Mouse (Mus musculus): ENCODE data around the gene Gm973. TPM values are rescaled to one million over a fixed set of nuclear protein-coding genes. Genes with fewer than 3 reads are reported as not detected.

Gene Gm973
- polyA plus RNA-seq, 1 experiment from 2014 or later: 0.72 TPM

DNA sequence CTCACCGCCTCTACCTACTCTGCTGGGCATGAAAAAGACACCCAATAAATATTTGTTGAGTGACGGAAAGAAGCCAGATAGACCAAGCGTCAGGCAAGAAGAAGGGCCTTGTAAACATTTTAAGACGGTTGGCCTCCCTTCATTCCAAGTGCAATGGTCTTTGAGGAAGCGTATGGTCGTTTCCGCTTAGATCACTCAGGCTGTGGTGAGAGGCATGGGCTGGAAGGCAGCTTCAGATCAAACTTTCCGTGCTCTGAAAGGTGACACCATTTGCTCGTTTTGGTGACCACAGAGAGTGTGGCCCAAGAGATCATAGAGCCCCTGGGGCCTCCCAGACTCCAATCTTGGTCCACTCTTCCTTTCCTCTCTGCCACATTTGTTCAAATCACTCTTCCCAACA is 79.5 kb downstream of the Gm973 start:
- Histone ChIP-seq H3K4me3 (ENCODE audit: low read depth, low read length) (no peak overlapping the region), H3K9ac (ENCODE audit: low read depth, low read length) (no peak overlapping the region), H3K27me3 (replicated peaks; ENCODE audit: control insufficient read depth, insufficient read depth, low read length) (peaks cover 11% of the 10 kb centered on the region; the same call in 1 of the 2 replicates), H3K27ac (ENCODE audit: low read depth, low read length) (no peak overlapping the region), H3K4me1 (replicated peaks; ENCODE audit: control insufficient read depth, insufficient read depth, low read length) (no peaks in the 10 kb centered on the region), H3K9me3 (ENCODE audit: control insufficient read depth) (no peaks in the 10 kb centered on the region), H3K4me2 (replicated peaks; ENCODE audit: low read depth) (no peak overlapping the region), H3K36me3 (ENCODE audit: control insufficient read depth, insufficient read depth) (no peaks in the 10 kb centered on the region)
- TF ChIP-seq CTCF (IDR thresholded peaks at IDR 0.05; ENCODE audit: low read depth): no peak
- no peak for ATAC-seq
- 78% methylated on average over 9 of the region's 9 CpGs for WGBS

DNA sequence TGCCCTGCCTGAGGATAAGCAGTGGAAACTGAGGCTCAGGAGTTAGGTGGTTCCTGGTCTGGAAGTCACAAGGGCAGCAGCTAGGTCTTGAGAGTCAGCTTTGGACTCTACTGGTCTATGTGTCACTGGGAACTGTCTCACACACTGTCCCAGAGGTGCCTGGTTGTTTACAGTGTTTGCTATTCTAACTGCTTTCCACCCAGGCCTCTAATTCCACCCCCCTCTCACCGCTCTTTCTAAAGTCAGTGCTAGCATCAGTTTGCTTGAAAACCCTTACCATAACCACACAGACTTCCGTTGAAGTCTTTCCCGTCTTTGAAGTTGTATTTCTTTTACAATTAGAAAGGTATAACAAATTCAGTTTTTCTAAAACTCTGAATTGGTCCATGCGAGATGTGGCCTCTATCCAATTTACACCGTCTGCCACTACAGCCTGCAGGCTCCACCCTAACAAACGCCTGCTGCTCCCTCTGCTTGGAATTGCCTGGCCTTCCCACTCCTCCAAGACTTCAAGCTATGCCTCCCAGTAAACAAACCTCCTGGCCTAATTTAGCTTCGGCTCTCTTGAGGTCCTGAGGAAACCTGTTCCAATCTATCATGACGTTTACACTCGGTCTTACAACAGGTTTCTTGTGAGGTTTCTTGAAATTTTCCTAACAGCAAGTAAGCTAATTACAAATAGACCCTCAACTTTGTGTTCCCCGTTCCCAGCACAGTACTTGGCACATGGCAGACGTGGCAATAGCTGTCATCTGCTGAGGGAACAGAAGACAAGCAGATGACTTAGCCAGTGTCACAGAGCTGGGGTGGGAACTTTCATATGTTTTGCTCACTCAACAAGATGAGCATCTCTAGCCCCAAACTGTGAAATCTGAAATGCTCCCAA is 86.7 kb downstream of the Gm973 start:
- Histone ChIP-seq H3K27me3 (replicated peaks; ENCODE audit: control insufficient read depth, insufficient read depth, low read length) (no peaks in the 10 kb centered on the region), H3K4me3 (ENCODE audit: low read depth, low read length) (no peak overlapping the region), H3K27ac (ENCODE audit: low read depth, low read length) (no peak overlapping the region), H3K4me2 (replicated peaks; ENCODE audit: low read depth) (no peak overlapping the region), H3K9me3 (ENCODE audit: control insufficient read depth) (no peaks in the 10 kb centered on the region), H3K36me3 (ENCODE audit: control insufficient read depth, insufficient read depth) (no peaks in the 10 kb centered on the region), H3K9ac (ENCODE audit: low read depth, low read length) (no peak overlapping the region), H3K4me1 (replicated peaks; ENCODE audit: control insufficient read depth, insufficient read depth, low read length) (no peaks in the 10 kb centered on the region)
- ATAC-seq: no peak
- no peak for TF ChIP-seq CTCF (IDR thresholded peaks at IDR 0.05; ENCODE audit: low read depth)
- 46% methylated on average over 11 of the region's 11 CpGs for WGBS

DNA sequence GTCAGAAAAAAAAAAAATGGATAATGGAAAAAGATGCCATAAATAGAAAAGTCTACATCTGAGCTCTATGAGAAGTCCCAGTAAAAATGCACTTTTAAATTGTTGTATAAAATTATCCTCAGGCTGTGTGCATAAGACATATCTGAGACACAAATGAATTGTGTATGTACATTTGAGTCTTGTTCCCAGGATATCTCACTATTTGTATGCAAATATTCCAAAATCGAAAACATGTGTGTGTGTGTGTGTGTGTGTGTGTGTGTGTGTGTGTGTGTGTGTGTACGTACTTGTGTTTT is 87.3 kb downstream of the Gm973 start:
- Histone ChIP-seq H3K27me3 (replicated peaks; ENCODE audit: control insufficient read depth, insufficient read depth, low read length) (no peaks in the 10 kb centered on the region), H3K4me1 (replicated peaks; ENCODE audit: control insufficient read depth, insufficient read depth, low read length) (no peaks in the 10 kb centered on the region), H3K27ac (ENCODE audit: low read depth, low read length) (no peak overlapping the region), H3K4me3 (ENCODE audit: low read depth, low read length) (no peak overlapping the region), H3K9ac (ENCODE audit: low read depth, low read length) (no peak overlapping the region), H3K36me3 (ENCODE audit: control insufficient read depth, insufficient read depth) (no peaks in the 10 kb centered on the region), H3K4me2 (replicated peaks; ENCODE audit: low read depth) (no peak overlapping the region), H3K9me3 (ENCODE audit: control insufficient read depth) (no peaks in the 10 kb centered on the region)
- no peak for TF ChIP-seq CTCF (IDR thresholded peaks at IDR 0.05; ENCODE audit: low read depth)
- 95% methylated on average over 2 of the region's 2 CpGs for WGBS
- no peak for ATAC-seq

DNA sequence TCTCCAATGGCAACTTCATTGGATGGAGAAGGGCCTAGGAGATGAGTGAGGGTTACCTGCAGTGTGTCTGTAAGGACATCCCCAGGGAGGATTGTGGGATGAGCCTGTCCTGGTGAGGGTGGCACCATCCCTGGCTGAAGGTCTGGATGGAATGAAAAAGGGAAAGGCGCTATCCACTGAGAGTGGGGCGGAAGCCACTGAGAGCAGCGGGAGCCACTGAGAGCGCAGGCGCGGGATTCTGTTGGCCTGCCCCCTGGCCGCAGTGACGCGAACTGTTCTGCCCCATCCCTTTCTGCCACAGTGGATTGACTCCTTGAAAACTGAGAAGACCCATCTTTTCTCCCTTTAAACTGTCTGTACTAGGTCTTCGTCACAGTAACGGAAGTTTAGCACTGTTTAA is 87.8 kb downstream of the Gm973 start:
- no peak overlapping the region for H3K9ac ChIP-seq (ENCODE audit: low read depth, low read length)
- H3K4me2 ChIP-seq (replicated peaks; ENCODE audit: low read depth): no peak overlapping the region
- no peak overlapping the region for H3K4me3 ChIP-seq (ENCODE audit: low read depth, low read length)
- no peaks in the 10 kb centered on the region for H3K27me3 ChIP-seq (replicated peaks; ENCODE audit: control insufficient read depth, insufficient read depth, low read length)
- peak; percentile 67 for TF ChIP-seq CTCF (IDR thresholded peaks at IDR 0.05; ENCODE audit: low read depth)
- no peaks in the 10 kb centered on the region for H3K9me3 ChIP-seq (ENCODE audit: control insufficient read depth)
- WGBS: 55% methylated on average over 11 of the region's 11 CpGs
- H3K27ac ChIP-seq (ENCODE audit: low read depth, low read length): no peak overlapping the region
- ATAC-seq: no peak
- H3K4me1 ChIP-seq (replicated peaks; ENCODE audit: control insufficient read depth, insufficient read depth, low read length): no peaks in the 10 kb centered on the region
- H3K36me3 ChIP-seq (ENCODE audit: control insufficient read depth, insufficient read depth): no peaks in the 10 kb centered on the region

- no peak overlapping the region for H3K4me2 ChIP-seq (replicated peaks; ENCODE audit: low read depth)
- no peak overlapping the region for H3K4me3 ChIP-seq (ENCODE audit: low read depth, low read length)
- H3K36me3 ChIP-seq (ENCODE audit: control insufficient read depth, insufficient read depth): no peaks in the 10 kb centered on the region
- H3K9ac ChIP-seq (ENCODE audit: low read depth, low read length): no peak overlapping the region
- no peak for ATAC-seq
- no peaks in the 10 kb centered on the region for H3K9me3 ChIP-seq (ENCODE audit: control insufficient read depth)
- TF ChIP-seq CTCF (IDR thresholded peaks at IDR 0.05; ENCODE audit: low read depth): no peak
- H3K4me1 ChIP-seq (replicated peaks; ENCODE audit: control insufficient read depth, insufficient read depth, low read length): no peaks in the 10 kb centered on the region
- no peaks in the 10 kb centered on the region for H3K27me3 ChIP-seq (replicated peaks; ENCODE audit: control insufficient read depth, insufficient read depth, low read length)
- H3K27ac ChIP-seq (ENCODE audit: low read depth, low read length): no peak overlapping the region
- 88% methylated on average over 13 of the region's 13 CpGs for WGBS
Measured at GRCm38 (mm10) chr1:59606479-59606878, 90.4 kb downstream of the Gm973 start.

DNA sequence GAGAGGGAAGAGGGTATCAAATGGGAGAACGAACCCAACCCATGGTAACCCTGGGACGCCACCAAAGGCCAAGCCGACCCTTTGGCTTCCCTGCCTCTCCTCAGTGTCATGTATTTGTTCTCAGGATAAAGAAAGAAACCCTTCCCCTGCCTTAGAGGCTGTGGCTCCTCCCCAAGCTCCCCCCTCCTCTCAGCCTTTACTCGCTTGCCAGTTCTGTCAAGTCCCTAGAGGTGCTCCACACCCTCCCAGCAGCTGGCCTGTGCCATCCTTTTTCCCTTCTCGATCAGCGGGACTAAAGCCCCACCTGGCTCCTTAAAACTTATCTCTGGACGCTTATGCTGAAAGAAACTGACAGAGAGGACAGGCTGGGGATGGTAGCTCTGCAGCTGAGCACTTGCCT is 91.0 kb downstream of the Gm973 start:
- Histone ChIP-seq H3K27me3 (replicated peaks; ENCODE audit: control insufficient read depth, insufficient read depth, low read length) (no peaks in the 10 kb centered on the region), H3K4me3 (ENCODE audit: low read depth, low read length) (no peak overlapping the region), H3K27ac (ENCODE audit: low read depth, low read length) (no peak overlapping the region), H3K4me2 (replicated peaks; ENCODE audit: low read depth) (no peak overlapping the region), H3K4me1 (replicated peaks; ENCODE audit: control insufficient read depth, insufficient read depth, low read length) (no peaks in the 10 kb centered on the region), H3K9me3 (ENCODE audit: control insufficient read depth) (no peaks in the 10 kb centered on the region), H3K36me3 (ENCODE audit: control insufficient read depth, insufficient read depth) (no peaks in the 10 kb centered on the region), H3K9ac (ENCODE audit: low read depth, low read length) (no peak overlapping the region)
- no peak for TF ChIP-seq CTCF (IDR thresholded peaks at IDR 0.05; ENCODE audit: low read depth)
- WGBS: 56% methylated on average over 7 of the region's 7 CpGs
- no peak for ATAC-seq

Measured in intestine, postnatal 0 days (tissue).